Mouse (Mus musculus): ENCODE measurements around the gene Nudt6.
A peak's percentile ranks its signal among the peaks of the same experiment; 100 is the strongest.

GRCm38 (mm10) chr3:37420641-37421040 is 630 bp upstream of the Nudt6 start:
- TF ChIP-seq CTCF (IDR thresholded peaks at IDR 0.05; ENCODE audit: low read depth) (peak; percentile 4; the same call in 1 of the 2 replicates), EP300 (optimal IDR thresholded peaks at IDR 0.05) (no peak)
